Mouse (Mus musculus): ENCODE measurements around the gene Frs3. TPM values are rescaled to one million over a fixed set of nuclear protein-coding genes. Genes with fewer than 3 reads are reported as not detected.

Frs3 gene
- total and polyA plus RNA-seq, 2 experiments from 2014 or later, result 68.9 to 128 TPM

- Histone ChIP-seq H3K4me2 (ENCODE audit: low read depth, low read length, poor library complexity, severe bottlenecking) (peak within 1 kb of the TSS; percentile 73), H3K9me3 (ENCODE audit: low read length) (no peaks in the 10 kb centered on the region), H3K9ac (replicated peaks; ENCODE audit: low read length, poor library complexity, severe bottlenecking) (peak within 1 kb of the TSS; percentile 84), H3K27me3 (ENCODE audit: insufficient read depth, low read length) (no peaks in the 10 kb centered on the region), H3K4me1 (ENCODE audit: insufficient read depth, low read length) (no peaks in the 10 kb centered on the region; the same call in 1 of the 2 replicates), H3K27ac (ENCODE audit: low read depth, low read length) (peak within 1 kb of the TSS; percentile 85), H3K4me3 (ENCODE audit: low read depth, low read length) (peak within 1 kb of the TSS; percentile 79), H3K36me3 (ENCODE audit: insufficient read depth, low read length) (peaks cover 11% of the 10 kb centered on the region; the same call in 1 of the 2 replicates)
- peak; percentile 94 for ATAC-seq (ENCODE audit: low FRiP score)
- peak; percentile 83 for TF ChIP-seq CTCF (IDR thresholded peaks at IDR 0.05)
- under 1% methylated on average over 53 of the region's 82 CpGs for WGBS
- peak; percentile 98 for DNase-seq (ENCODE audit: low spot score)
Observed at GRCm38 (mm10) chr17:47694503-47695336, 5.9 kb downstream of the Frs3 start, which contains the start of gene Prickle4. TSS of gene Prickle4 (minus strand) at chr17:47694736.

- Histone ChIP-seq H3K9ac (replicated peaks; ENCODE audit: low read length, poor library complexity, severe bottlenecking) (peak overlapping the region; percentile 84), H3K9me3 (ENCODE audit: low read length) (no peaks in the 10 kb centered on the region), H3K4me3 (ENCODE audit: low read depth, low read length) (peak overlapping the region; percentile 79), H3K27me3 (ENCODE audit: insufficient read depth, low read length) (no peaks in the 10 kb centered on the region), H3K4me1 (ENCODE audit: insufficient read depth, low read length) (no peaks in the 10 kb centered on the region; the same call in 1 of the 2 replicates), H3K36me3 (ENCODE audit: insufficient read depth, low read length) (peaks cover 17% of the 10 kb centered on the region; the same call in 1 of the 2 replicates), H3K27ac (ENCODE audit: low read depth, low read length) (peak overlapping the region; percentile 85), H3K4me2 (ENCODE audit: low read depth, low read length, poor library complexity, severe bottlenecking) (peak overlapping the region; percentile 73)
- under 1% methylated on average over 16 of the region's 23 CpGs for WGBS
- DNase-seq (ENCODE audit: low spot score), result peak; percentile 24
- peak; percentile 11; the same call in 1 of the 2 replicates for ATAC-seq (ENCODE audit: low FRiP score)
- no peak; the same call in 1 of the 2 replicates for TF ChIP-seq CTCF (IDR thresholded peaks at IDR 0.05)
Observed at GRCm38 (mm10) chr17:47695337-47695710, 6.5 kb downstream of the Frs3 start.

- 94% methylated on average over 10 of the region's 10 CpGs for WGBS
- TF ChIP-seq CTCF (IDR thresholded peaks at IDR 0.05), result no peak
- Histone ChIP-seq H3K27ac (ENCODE audit: low read depth, low read length) (no peak overlapping the region), H3K4me3 (ENCODE audit: low read depth, low read length) (no peak overlapping the region), H3K4me2 (ENCODE audit: low read depth, low read length, poor library complexity, severe bottlenecking) (no peak overlapping the region), H3K36me3 (ENCODE audit: insufficient read depth, low read length) (peaks cover 39% of the 10 kb centered on the region), H3K9me3 (ENCODE audit: low read length) (no peaks in the 10 kb centered on the region), H3K27me3 (ENCODE audit: insufficient read depth, low read length) (no peaks in the 10 kb centered on the region), H3K9ac (replicated peaks; ENCODE audit: low read length, poor library complexity, severe bottlenecking) (no peak overlapping the region), H3K4me1 (ENCODE audit: insufficient read depth, low read length) (peaks cover 8% of the 10 kb centered on the region; the same call in 1 of the 2 replicates)
- DNase-seq (ENCODE audit: low spot score) (no peak), ATAC-seq (ENCODE audit: low FRiP score) (no peak)
Observed at GRCm38 (mm10) chr17:47698156-47698555, 9.3 kb downstream of the Frs3 start.

DNA sequence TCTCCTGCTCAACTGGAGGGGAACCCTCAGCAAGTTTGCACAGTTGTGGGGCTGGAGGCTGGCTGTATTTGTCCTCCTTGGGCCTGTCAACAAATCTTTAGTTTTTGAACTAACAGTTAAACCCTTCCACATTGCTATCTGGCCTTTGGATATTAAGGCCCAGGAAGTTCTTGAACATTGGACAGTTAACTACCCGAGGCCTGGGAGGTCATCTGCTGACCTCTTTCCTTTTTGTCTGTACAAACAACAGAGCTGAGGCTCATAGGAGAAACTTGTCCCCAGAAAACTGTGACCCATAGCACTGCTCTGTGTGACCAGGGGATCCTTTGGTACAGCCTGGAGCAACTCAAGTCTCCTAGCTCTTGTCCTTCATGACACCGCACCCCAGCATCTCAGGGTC lies 10.2 kb downstream of the Frs3 start:
- Histone ChIP-seq H3K9me3 (ENCODE audit: low read length) (no peaks in the 10 kb centered on the region), H3K27me3 (ENCODE audit: insufficient read depth, low read length) (no peaks in the 10 kb centered on the region), H3K4me2 (ENCODE audit: low read depth, low read length, poor library complexity, severe bottlenecking) (no peak overlapping the region), H3K4me1 (ENCODE audit: insufficient read depth, low read length) (peaks cover 8% of the 10 kb centered on the region; the same call in 1 of the 2 replicates), H3K36me3 (ENCODE audit: insufficient read depth, low read length) (peaks cover 46% of the 10 kb centered on the region), H3K27ac (ENCODE audit: low read depth, low read length) (no peak overlapping the region), H3K4me3 (ENCODE audit: low read depth, low read length) (no peak overlapping the region), H3K9ac (replicated peaks; ENCODE audit: low read length, poor library complexity, severe bottlenecking) (no peak overlapping the region)
- DNase-seq (ENCODE audit: low spot score), result no peak
- no peak for TF ChIP-seq CTCF (IDR thresholded peaks at IDR 0.05)
- 85% methylated on average over 2 of the region's 2 CpGs for WGBS
- no peak for ATAC-seq (ENCODE audit: low FRiP score)

DNA sequence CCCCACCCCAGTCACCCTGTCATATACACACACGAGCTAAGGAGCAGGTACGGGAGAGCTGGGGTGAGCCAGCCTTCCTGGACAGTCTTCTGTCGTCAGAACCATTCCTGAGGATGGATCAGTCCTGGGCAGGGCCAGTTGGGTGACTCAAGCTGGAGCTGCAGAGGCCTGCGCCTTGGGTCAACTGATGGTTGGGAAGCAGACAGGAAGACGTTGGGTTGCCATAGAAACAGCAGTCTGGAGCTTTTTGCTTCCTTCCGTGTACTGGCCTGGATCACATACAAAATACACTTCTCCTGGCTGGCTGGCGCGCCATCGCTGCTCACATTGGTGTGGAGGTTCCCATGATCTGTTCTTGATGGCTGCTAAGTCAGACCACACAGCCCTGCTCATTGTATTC lies 13.0 kb downstream of the Frs3 start:
- peaks cover 46% of the 10 kb centered on the region for H3K36me3 ChIP-seq (ENCODE audit: insufficient read depth, low read length)
- DNase-seq (ENCODE audit: low spot score), result peak; percentile 64
- whole genome bisulfite sequencing, result 61% methylated on average over 9 of the region's 9 CpGs
- H3K9ac ChIP-seq (replicated peaks; ENCODE audit: low read length, poor library complexity, severe bottlenecking), result no peak overlapping the region
- no peaks in the 10 kb centered on the region for H3K9me3 ChIP-seq (ENCODE audit: low read length)
- ATAC-seq (ENCODE audit: low FRiP score), result peak; percentile 33
- no peaks in the 10 kb centered on the region for H3K27me3 ChIP-seq (ENCODE audit: insufficient read depth, low read length)
- peak overlapping the region; percentile 63; the same call in 1 of the 2 replicates for H3K27ac ChIP-seq (ENCODE audit: low read depth, low read length)
- H3K4me1 ChIP-seq (ENCODE audit: insufficient read depth, low read length), result peaks cover 8% of the 10 kb centered on the region; the same call in 1 of the 2 replicates
- no peak overlapping the region for H3K4me2 ChIP-seq (ENCODE audit: low read depth, low read length, poor library complexity, severe bottlenecking)
- no peak for TF ChIP-seq CTCF (IDR thresholded peaks at IDR 0.05)
- no peak overlapping the region for H3K4me3 ChIP-seq (ENCODE audit: low read depth, low read length)

All from midbrain, postnatal 0 days (tissue).